Comparison of ENCODE assay signal across 7 mouse cellular contexts in the genomic region with DNA sequence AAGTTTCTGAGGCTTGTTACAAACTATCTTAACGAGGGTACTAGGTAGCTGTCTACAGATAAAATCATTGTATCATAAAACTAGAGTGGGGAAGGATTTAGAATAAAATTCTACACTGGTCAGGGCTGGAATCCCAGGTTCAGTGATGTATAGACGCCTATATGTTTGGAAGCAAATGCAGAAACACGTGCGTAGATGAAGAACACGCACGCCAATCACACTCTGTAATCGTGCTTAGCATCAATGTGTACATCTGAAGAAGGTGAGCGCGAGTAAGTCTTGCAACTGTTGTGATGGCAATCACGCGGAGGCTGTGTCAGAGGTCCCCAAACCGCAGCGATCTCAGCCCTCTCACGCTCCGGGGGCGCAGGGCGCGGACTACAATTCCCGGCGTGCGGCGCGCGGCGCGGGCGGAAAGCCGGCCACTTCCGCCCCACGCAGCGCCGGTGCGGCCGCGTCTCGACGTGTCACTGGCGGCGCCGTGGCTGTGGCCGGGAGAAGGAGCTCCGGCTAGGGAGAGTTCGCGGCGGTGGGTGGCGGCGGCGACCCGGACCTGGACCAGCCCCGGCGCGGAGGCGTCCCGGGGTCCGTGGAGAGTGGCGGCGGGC. TPM values are rescaled to one million over a fixed set of nuclear protein-coding genes. Genes with fewer than 3 reads are reported as not detected.
DNase-seq lines count a peak whose midpoint lies in the region; ATAC-seq lines count a peak whose summit lies in the region.

A gene (plus strand): TSS at position 536 of the 608 bp plus-strand sequence.

- peak within 1 kb of the TSS; percentile 70 for H3K4me2 ChIP-seq in intestine, embryonic 15.5 days (replicated peaks)

- intact Hi-C loops in gastrocnemius, postnatal 36 days (cut with DNase I): no loop called here
- intact Hi-C loops in left cerebral cortex, postnatal 25 days (cut with DNase I): no loop called here

- H3K9ac ChIP-seq in intestine, embryonic 15.5 days: peak within 1 kb of the TSS; percentile 97

- peak within 1 kb of the TSS; percentile 97 for H3K4me3 ChIP-seq in intestine, embryonic 15.5 days (replicated peaks)
- peak within 1 kb of the TSS; percentile 97 for H3K4me3 ChIP-seq in midbrain, embryonic 10.5 days

- H3K4me1 ChIP-seq in intestine, embryonic 15.5 days (replicated peaks): peaks cover 21% of the 10 kb centered on the region
- peaks cover 32% of the 10 kb centered on the region for H3K4me1 ChIP-seq in midbrain, embryonic 10.5 days

- H3K27ac ChIP-seq in intestine, embryonic 15.5 days: peak within 1 kb of the TSS; percentile 86
- peak within 1 kb of the TSS; percentile 96 for H3K27ac ChIP-seq in midbrain, embryonic 10.5 days (replicated peaks)

- H3K27me3 ChIP-seq in intestine, embryonic 15.5 days (replicated peaks): no peaks in the 10 kb centered on the region
- no peaks in the 10 kb centered on the region for H3K27me3 ChIP-seq in midbrain, embryonic 10.5 days (ENCODE audit: low read depth, poor library complexity, severe bottlenecking)

- peak; percentile 89 for ATAC-seq in intestine, embryonic 15.5 days

- WGBS in intestine, embryonic 15.5 days: under 1% methylated on average over 53 of the region's 57 CpGs
- under 1% methylated on average over 56 of the region's 57 CpGs for WGBS in midbrain, embryonic 10.5 days

- no peaks in the 10 kb centered on the region for H3K36me3 ChIP-seq in intestine, embryonic 15.5 days
- peaks cover 28% of the 10 kb centered on the region for H3K36me3 ChIP-seq in midbrain, embryonic 10.5 days

- no peaks in the 10 kb centered on the region for H3K9me3 ChIP-seq in intestine, embryonic 15.5 days
- H3K9me3 ChIP-seq in midbrain, embryonic 10.5 days (replicated peaks): no peaks in the 10 kb centered on the region

- DNase-seq in adrenal gland, adult (ENCODE audit: inconsistent age in 2 of 2, low spot score in 1 of 2): peak; percentile 87 to 94
- DNase-seq in embryo, embryonic 10.5 days (ENCODE audit: low spot score): peak; percentile 86
- DNase-seq in gastrocnemius, postnatal 36 days: peak; percentile 66 to 70
- peak; percentile 86 to 89 for DNase-seq in left cerebral cortex, postnatal 25 days (ENCODE audit: low spot score in 2 of 2)
- DNase-seq in midbrain, embryonic 10.5 days (ENCODE audit: low spot score): peak; percentile 80
- peak; percentile 82 for DNase-seq in right cerebral cortex, postnatal 4 days

RNA-seq across cellular contexts. Expression of the gene that starts here (rescaled TPM):
- total RNA-seq in gastrocnemius, postnatal 36 days (2021): 10 to 100 TPM; 32.6 to 34.5 TPM
- polyA plus RNA-seq in intestine, embryonic 15.5 days (2015; fragmentation: Nextera tagmentation; extraction: Ambion mirVana): 102 and 106 TPM in 2 replicates
- total RNA-seq in left cerebral cortex, postnatal 25 days (2021): 10 to 100 TPM; 51.1 to 52.3 TPM
- 57.8 and 60.3 TPM in 2 replicates for polyA plus RNA-seq in midbrain, embryonic 10.5 days (2016; fragmentation: Nextera tagmentation; extraction: Ambion mirVana)

Comparison
In these comparisons a context has a peak if more than half of its experiments do, and no peak if none do; other contexts are left out.
1. Peak in every context shown above with its lines: DNase-seq, ATAC-seq, H3K4me3 ChIP-seq and H3K27ac ChIP-seq.